Mouse (Mus musculus) activated CD4-positive, CD25-positive, alpha-beta regulatory T cell, adult 9 weeks (primary cell): ENCODE results near the gene Cldn34b1. TPM values are rescaled to one million over a fixed set of nuclear protein-coding genes. Genes with fewer than 3 reads are reported as not detected.

Experiments
- polyA plus RNA-seq: library from polyadenylated mRNA; unstranded; fragments of 100-300 nt; shearing (Covaris generic); gene quantifications from one replicate; pipeline ENCODE4 v1.2.1, GENCODE M21; 2017

Cldn34b1 gene
- polyA plus RNA-seq: not detected

DNA sequence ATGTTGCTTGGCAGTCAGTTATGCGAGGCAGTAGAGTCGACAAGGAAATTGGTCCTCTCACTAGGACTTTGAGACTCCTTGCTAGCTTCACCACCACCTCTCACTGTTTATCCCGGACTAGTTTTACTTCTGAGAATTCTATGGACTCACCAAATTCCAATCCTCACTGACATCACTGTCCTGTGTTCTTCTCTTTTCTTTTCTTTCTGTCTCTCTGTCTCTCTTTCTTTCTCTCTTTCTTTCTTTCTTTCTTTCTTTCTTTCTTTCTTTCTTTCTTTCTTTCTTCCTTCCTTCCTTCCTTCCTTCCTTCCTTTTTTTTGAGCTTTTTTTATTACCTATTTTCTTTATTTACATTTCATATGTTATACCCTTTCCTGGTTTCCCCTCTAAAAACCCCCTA is at the start of gene Cldn34b1:
Gene Cldn34b1, minus strand, starts transcription at position 101 of the 400 bp plus-strand sequence.

DNA sequence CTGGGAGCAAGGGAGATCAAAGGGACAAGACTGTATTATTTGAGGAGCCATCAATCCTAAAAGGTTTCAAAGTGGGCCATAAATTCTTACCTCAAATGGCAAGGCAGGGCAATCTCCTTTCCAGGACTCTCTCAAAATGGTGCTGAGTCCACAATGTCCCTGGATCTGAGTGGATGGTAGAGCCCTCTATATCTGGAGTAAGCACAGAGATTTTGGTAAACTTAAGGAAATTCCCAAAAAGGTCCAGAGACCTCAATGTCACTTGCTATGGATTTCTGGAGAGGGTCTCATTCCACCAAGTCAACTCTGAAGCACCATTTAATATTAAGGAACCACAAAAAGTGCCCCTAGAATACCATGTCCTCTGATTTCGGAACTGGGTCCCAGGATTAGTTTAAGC is 45.8 kb upstream of the Cldn34b1 start, which contains the start of gene Magea6:
Gene Magea6, minus strand, starts transcription at position 101 of the 400 bp plus-strand sequence.

Other genes with a start within 250 kb of the Cldn34b1 start
- gene Magea6, start 45.7 kb upstream of the Cldn34b1 start, polyA plus RNA-seq: not detected
- gene Magea3, start 59.2 kb upstream of the Cldn34b1 start, polyA plus RNA-seq: not detected
- not detected for gene Magea8, start 105.6 kb upstream of the Cldn34b1 start, polyA plus RNA-seq
- not detected for gene Magea5, start 172.9 kb upstream of the Cldn34b1 start, polyA plus RNA-seq
- not detected for gene Magea1, start 199.5 kb upstream of the Cldn34b1 start, polyA plus RNA-seq
- not detected for gene Magea2, start 203.4 kb upstream of the Cldn34b1 start, polyA plus RNA-seq
- gene Cldn34b2, start 238.1 kb upstream of the Cldn34b1 start, polyA plus RNA-seq: not detected